Mouse (Mus musculus) embryonic fibroblast, embryonic 13.5 days (primary cell): ENCODE data around the gene Naaladl2.

Experiments
- CTCF ChIP-seq: IDR thresholded peaks from 2 replicates; pipeline ENCODE4 v1.5.1; 2011; ENCODE audit warnings: mild to moderate bottlenecking, control low read depth, low read length, moderate library complexity, borderline replicate concordance; ENCODE audit not compliant: insufficient read depth
- POLR2A ChIP-seq: IDR thresholded peaks from 2 replicates; pipeline ENCODE4 v1.6.1; 2011; ENCODE audit warnings: low read depth, mild to moderate bottlenecking, control low read depth, low read length, moderate library complexity

DNA sequence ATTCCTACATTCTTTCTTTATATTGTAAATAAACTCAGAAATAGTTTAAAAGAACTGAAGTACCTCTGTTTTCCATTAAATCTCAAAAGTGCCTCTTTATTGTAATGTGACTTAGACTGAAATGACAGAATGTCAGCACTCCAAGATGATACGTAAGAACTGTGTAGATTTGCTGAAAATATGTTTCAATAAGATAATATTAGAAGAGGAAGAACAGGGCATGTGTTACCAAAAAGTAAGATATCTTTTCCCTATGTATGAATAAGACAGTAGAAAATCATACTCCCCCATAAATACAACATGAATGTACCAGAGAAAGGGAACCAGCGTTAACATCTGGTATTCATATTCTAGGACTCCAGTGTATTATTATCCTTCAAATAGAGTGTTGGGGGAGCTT lies 362.4 kb downstream of the Naaladl2 start:
- no peak for TF ChIP-seq CTCF
- no peak for TF ChIP-seq POLR2A
